Mouse (Mus musculus) CH12.LX (cell line): ENCODE data around the gene Socs7.

Source experiments
- E2F4 ChIP-seq: IDR thresholded peaks from 2 replicates; pipeline ENCODE4 v1.6.1; 2011; ENCODE audit warnings: low read depth, low read length, improper control_type of control experiment; ENCODE audit not compliant: insufficient replicate concordance
- ELF1 ChIP-seq: IDR thresholded peaks from 2 replicates; pipeline ENCODE4 v1.6.1; 2014; ENCODE audit warnings: low read depth, mild to moderate bottlenecking, inconsistent platforms, low read length, improper control_type of control experiment
- POLR2A ChIP-seq: IDR thresholded peaks from 2 replicates; pipeline ENCODE4 v1.6.1; 2011; ENCODE audit warnings: low read depth, mild to moderate bottlenecking, improper control_type of control experiment, low read length
- RAD21 ChIP-seq: IDR thresholded peaks from 2 replicates; pipeline ENCODE4 v1.6.1; 2011; ENCODE audit warnings: low read depth, mild to moderate bottlenecking, low read length, improper control_type of control experiment, moderate library complexity
- SMC3 ChIP-seq: IDR thresholded peaks from 2 replicates; pipeline ENCODE4 v1.6.1; 2011; ENCODE audit warnings: low read depth, low read length, improper control_type of control experiment
- UBTF ChIP-seq: IDR thresholded peaks from 2 replicates; pipeline ENCODE4 v1.6.1; 2012; ENCODE audit warnings: low read depth, mild to moderate bottlenecking, inconsistent platforms, low read length, improper control_type of control experiment, moderate library complexity
- ZMIZ1 ChIP-seq: IDR thresholded peaks from 2 replicates; pipeline ENCODE4 v1.6.1; 2012; ENCODE audit warnings: low read depth, mild to moderate bottlenecking, inconsistent platforms, low read length, improper control_type of control experiment

GRCm38 (mm10) chr11:97314110-97314509 lies 48.2 kb upstream of the Socs7 start:
- TF ChIP-seq ELF1 (no peak), ZMIZ1 (no peak), POLR2A (no peak), E2F4 (no peak), UBTF (no peak), SMC3 (no peak; the same call in 1 of the 2 replicates), RAD21 (peak; percentile 42)
